Mouse (Mus musculus): Measurements from ENCODE around the gene Tab3. TPM values are rescaled to one million over a fixed set of nuclear protein-coding genes. Genes with fewer than 3 reads are reported as not detected.
A peak's percentile ranks its signal among the peaks of the same experiment; 100 is the strongest.

The Tab3 gene
- total RNA-seq (2021), result 10 to 100 TPM; 19.8 TPM

- peak; percentile 85 to 89 for DNase-seq
Observed at GRCm38 (mm10) chrX:85573532-85574181, at the start of gene Tab3. TSS of gene Tab3 (plus strand) at chrX:85574022.

- DNase-seq, result no peak
Observed at GRCm38 (mm10) chrX:85525545-85525944, 48.3 kb upstream of the Tab3 start.

- DNase-seq, result no peak
Observed at GRCm38 (mm10) chrX:85526263-85527019, 47.4 kb upstream of the Tab3 start.

- no peak for DNase-seq
Observed at GRCm38 (mm10) chrX:85558931-85559330, 14.9 kb upstream of the Tab3 start.

- DNase-seq, result no peak
Observed at GRCm38 (mm10) chrX:85566256-85566655, 7.6 kb upstream of the Tab3 start.

GRCm38 (mm10) chrX:85574182-85574541 is 340 bp downstream of the Tab3 start:
- no peak for DNase-seq

GRCm38 (mm10) chrX:85576310-85576709 is 2.5 kb downstream of the Tab3 start:
- DNase-seq, result no peak

GRCm38 (mm10) chrX:85580768-85581167 is 6.9 kb downstream of the Tab3 start:
- no peak for DNase-seq

GRCm38 (mm10) chrX:85582517-85582916 is 8.7 kb downstream of the Tab3 start:
- no peak for DNase-seq

GRCm38 (mm10) chrX:85585575-85585974 is 11.8 kb downstream of the Tab3 start:
- no peak for DNase-seq

GRCm38 (mm10) chrX:85614701-85615100 is 40.9 kb downstream of the Tab3 start:
- no peak for DNase-seq

GRCm38 (mm10) chrX:85646204-85646777 is 72.5 kb downstream of the Tab3 start:
- DNase-seq, result no peak

- DNase-seq, result peak; percentile 19 to 27
Observed at GRCm38 (mm10) chrX:85676808-85677207, 103.0 kb downstream of the Tab3 start.

- DNase-seq, result no peak
Observed at GRCm38 (mm10) chrX:85682125-85682524, 108.3 kb downstream of the Tab3 start.

- DNase-seq, result no peak
Observed at GRCm38 (mm10) chrX:85683723-85684122, 109.9 kb downstream of the Tab3 start.

Small RNAs within 50 kb of the gene (microRNA-seq; reads per million reads assigned to microRNA genes)
- 0 reads per million in 2 experiments for gene Gm44378

Other genes starting within 250 kb of the Tab3 start
- 10 to 100 TPM; 26.2 to 28.1 TPM for gene Gk, start 202.8 kb downstream of the Tab3 start, total RNA-seq (2021)